Mouse (Mus musculus) ovary, adult 18-20 months (tissue): ENCODE results near the gene E130116L18Rik.
"Not testable (repeated sequence)": the region's sequence is repeated elsewhere in the genome, so short reads cannot be mapped to it uniquely, and the experiment has no call there.

Experiments
- DNase-seq: peaks from one replicate; pipeline ENCODE4 v3.0.0; 2022; ENCODE audit warnings: low spot score, mixed read lengths

Gene E130116L18Rik

GRCm38 (mm10) chr5:25222752-25223702, at the start of gene E130116L18Rik:
TSS of gene E130116L18Rik (minus strand) at chr5:25223153.
- DNase-seq: peak; percentile 67

GRCm38 (mm10) chr5:25268258-25268888, 45.4 kb upstream of the E130116L18Rik start:
- DNase-seq: no peak

- no peak for DNase-seq
Measured at GRCm38 (mm10) chr5:25262266-25262665, 39.3 kb upstream of the E130116L18Rik start.

- DNase-seq: no peak
Measured at GRCm38 (mm10) chr5:25261452-25261851, 38.5 kb upstream of the E130116L18Rik start.

- DNase-seq: no peak
Measured at GRCm38 (mm10) chr5:25256686-25257085, 33.7 kb upstream of the E130116L18Rik start.

- DNase-seq: no peak
Measured at GRCm38 (mm10) chr5:25254491-25254890, 31.5 kb upstream of the E130116L18Rik start.

- no peak for DNase-seq
Measured at GRCm38 (mm10) chr5:25252825-25253544, 30.0 kb upstream of the E130116L18Rik start.

- no peak for DNase-seq
Measured at GRCm38 (mm10) chr5:25252423-25252822, 29.5 kb upstream of the E130116L18Rik start.

GRCm38 (mm10) chr5:25247036-25247435, 24.1 kb upstream of the E130116L18Rik start:
- no peak for DNase-seq

GRCm38 (mm10) chr5:25246473-25246865, 23.5 kb upstream of the E130116L18Rik start:
- no peak for DNase-seq

GRCm38 (mm10) chr5:25245806-25246472, 23.0 kb upstream of the E130116L18Rik start:
- DNase-seq: no peak

GRCm38 (mm10) chr5:25243101-25243500, 20.1 kb upstream of the E130116L18Rik start:
- DNase-seq: no peak

GRCm38 (mm10) chr5:25224377-25224776, 1.4 kb upstream of the E130116L18Rik start:
- DNase-seq: not testable (repeated sequence)

- DNase-seq: no peak
Measured at GRCm38 (mm10) chr5:25221604-25222003, 1.3 kb downstream of the E130116L18Rik start, which contains the start of gene Galnt11. TSS of gene Galnt11 (plus strand) at chr5:25221904.

- DNase-seq: no peak
Measured at GRCm38 (mm10) chr5:25215006-25215405, 7.9 kb downstream of the E130116L18Rik start.

- DNase-seq: not testable (repeated sequence)
Measured at GRCm38 (mm10) chr5:25213216-25213615, 9.7 kb downstream of the E130116L18Rik start.

GRCm38 (mm10) chr5:25211872-25212271, 11.1 kb downstream of the E130116L18Rik start:
- DNase-seq: no peak

GRCm38 (mm10) chr5:25190521-25190920, 32.4 kb downstream of the E130116L18Rik start:
- DNase-seq: no peak

GRCm38 (mm10) chr5:25188802-25189201, 34.2 kb downstream of the E130116L18Rik start:
- DNase-seq: no peak

GRCm38 (mm10) chr5:25187727-25188126, 35.2 kb downstream of the E130116L18Rik start:
- no peak for DNase-seq

- no peak for DNase-seq
Measured at GRCm38 (mm10) chr5:25184594-25184993, 38.4 kb downstream of the E130116L18Rik start.

- DNase-seq: no peak
Measured at GRCm38 (mm10) chr5:25183595-25183994, 39.4 kb downstream of the E130116L18Rik start.
